Mouse (Mus musculus) stomach, embryonic 16.5 days (tissue): ENCODE results near the gene Hist1h3i. TPM values are rescaled to one million over a fixed set of nuclear protein-coding genes. Genes with fewer than 3 reads are reported as not detected.
A peak's percentile ranks its signal among the peaks of the same experiment; 100 is the strongest.
"Not testable (repeated sequence)": the region's sequence is repeated elsewhere in the genome, so short reads cannot be mapped to it uniquely, and the experiment has no call there.

Source experiments
- ATAC-seq: fragments of 200-750 bp; cut with Nextera tagmentation; 2 replicates; pipeline ENCODE4 v1.8.0; 2017; ENCODE audit warnings: moderate number of reproducible peaks, moderate TSS enrichment; ENCODE audit not compliant: insufficient read depth, low FRiP score
- H3K27ac ChIP-seq: fragments of 300-500 bp; sonication (generic); 2 replicates; pipeline ENCODE4 v1.5.1; 2014; ENCODE audit warnings: low read length
- H3K27me3 ChIP-seq: fragments of 300-500 bp; sonication (generic); 2 replicates; pipeline ENCODE4 v1.6.1; 2014; ENCODE audit warnings: low read length, control low read depth, mixed read lengths; ENCODE audit not compliant: control insufficient read depth, insufficient read depth
- H3K36me3 ChIP-seq: fragments of 300-500 bp; sonication (generic); 2 replicates; pipeline ENCODE4 v1.6.1; 2014; ENCODE audit warnings: low read length; ENCODE audit not compliant: control insufficient read depth, insufficient read depth
- H3K4me1 ChIP-seq: fragments of 300-500 bp; sonication (generic); 2 replicates; pipeline ENCODE4 v1.6.1; 2014; ENCODE audit warnings: low read length, control low read depth, mixed read lengths; ENCODE audit not compliant: control insufficient read depth, insufficient read depth
- H3K4me2 ChIP-seq: fragments of 300-500 bp; sonication (generic); 2 replicates; pipeline ENCODE4 v1.6.1; 2014; ENCODE audit warnings: low read depth, low read length, mixed read lengths
- H3K4me3 ChIP-seq: fragments of 300-500 bp; sonication (generic); replicated peaks from 2 replicates; pipeline ENCODE4 v1.5.1; 2014; ENCODE audit warnings: mild to moderate bottlenecking, low read length
- H3K9ac ChIP-seq: fragments of 300-500 bp; sonication (generic); 2 replicates; pipeline ENCODE4 v1.6.1; 2014; ENCODE audit warnings: low read length
- H3K9me3 ChIP-seq: fragments of 300-500 bp; sonication (generic); replicated peaks from 2 replicates; pipeline ENCODE4 v1.6.1; 2016; ENCODE audit warnings: low read length, control low read depth; ENCODE audit not compliant: control insufficient read depth
- WGBS: fragments of 180-500 bp; shearing (Covaris S2); extraction: QIAGEN DNeasy Blood & Tissue Kit; methylation state at CpG from one replicate; pipeline ENCODE4 v1.1.7; 2014; 5-methylcytosine and 5-hydroxymethylcytosine counted together
- polyA plus RNA-seq: library from polyadenylated mRNA; unstranded; fragments of >200 nt; fragmentation: Nextera tagmentation; extraction: Ambion mirVana; gene quantifications from 2 replicates; pipeline ENCODE4 v1.2.1, GENCODE M21; 2015

Hist1h3i gene
- polyA plus RNA-seq, 1 experiment from 2014 or later = 94.5 TPM

DNA sequence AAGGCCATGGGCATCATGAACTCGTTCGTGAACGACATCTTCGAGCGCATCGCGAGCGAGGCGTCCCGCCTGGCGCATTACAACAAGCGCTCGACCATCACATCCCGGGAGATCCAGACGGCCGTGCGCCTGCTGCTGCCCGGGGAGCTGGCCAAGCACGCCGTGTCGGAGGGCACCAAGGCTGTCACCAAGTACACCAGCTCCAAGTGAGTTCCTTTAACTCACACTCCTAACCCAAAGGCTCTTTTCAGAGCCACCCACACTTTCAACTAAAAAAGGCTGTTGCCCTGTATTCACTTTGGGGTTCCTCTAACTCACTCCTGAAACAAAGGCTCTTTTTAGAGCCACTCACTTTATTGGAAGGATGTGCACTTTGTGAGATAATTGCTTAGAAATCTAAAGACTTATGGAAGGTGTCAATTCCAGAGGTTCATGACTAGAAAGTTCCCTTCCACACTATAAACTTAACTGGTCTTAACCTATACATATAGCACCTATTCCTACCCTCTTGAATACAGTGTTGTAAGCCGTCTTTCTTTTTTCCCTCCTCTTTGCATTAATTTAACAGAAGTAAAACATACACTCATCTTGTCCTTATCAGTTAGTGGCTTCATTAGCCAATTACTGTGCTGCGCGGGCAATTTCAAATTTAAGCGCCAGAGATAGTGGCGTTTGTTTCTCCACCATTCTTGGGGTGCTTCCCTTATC lies 28.7 kb downstream of the Hist1h3i start:
- under 1% methylated on average over 21 of the region's 26 CpGs for WGBS
- not testable (repeated sequence) for H3K9me3 ChIP-seq, H3K36me3 ChIP-seq, ATAC-seq, H3K27me3 ChIP-seq
- Histone ChIP-seq H3K4me3 (peak overlapping the region; percentile 52), H3K4me1 (peaks cover 15% of the 10 kb centered on the region), H3K27ac (peak overlapping the region; percentile 89), H3K4me2 (peak overlapping the region; percentile 79), H3K9ac (peak overlapping the region; percentile 66)

DNA sequence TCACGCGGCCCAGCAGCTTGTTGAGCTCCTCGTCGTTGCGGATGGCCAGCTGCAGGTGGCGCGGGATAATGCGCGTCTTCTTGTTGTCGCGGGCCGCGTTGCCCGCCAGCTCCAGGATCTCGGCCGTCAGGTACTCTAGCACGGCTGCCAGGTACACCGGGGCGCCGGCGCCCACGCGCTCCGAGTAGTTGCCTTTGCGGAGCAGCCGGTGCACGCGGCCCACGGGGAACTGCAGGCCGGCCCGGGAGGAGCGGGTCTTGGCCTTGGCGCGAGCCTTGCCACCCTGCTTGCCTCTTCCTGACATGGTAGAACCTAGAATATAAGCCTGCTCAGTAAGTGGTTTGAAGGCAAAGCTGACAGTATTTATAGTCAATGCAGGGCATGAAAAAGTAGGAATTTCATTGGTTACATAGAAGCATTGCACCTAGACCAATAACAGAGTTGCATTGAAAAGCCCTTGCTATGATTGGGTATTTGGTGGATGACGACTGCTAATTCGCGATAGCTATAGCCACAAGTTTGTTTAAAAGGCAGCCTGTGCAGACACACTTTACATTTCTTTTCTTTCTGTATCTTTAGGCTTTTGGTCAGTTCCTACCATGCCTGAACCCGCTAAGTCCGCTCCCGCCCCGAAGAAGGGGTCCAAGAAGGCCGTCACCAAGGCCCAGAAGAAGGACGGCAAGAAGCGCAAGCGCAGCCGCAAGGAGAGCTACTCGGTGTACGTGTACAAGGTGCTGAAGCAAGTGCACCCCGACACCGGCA lies 29.5 kb downstream of the Hist1h3i start, which contains the start of the genes Hist1h2ak and Hist1h2bn:
Hist1h2ak (minus strand) TSS at position 304 of the 762 bp plus-strand sequence.
Hist1h2bn (plus strand) TSS at position 600 of the 762 bp plus-strand sequence.
- Histone ChIP-seq H3K4me1 (peaks cover 18% of the 10 kb centered on the region), H3K9ac (peak within 1 kb of the TSS; percentile 74), H3K4me2 (peak within 1 kb of the TSS; percentile 79), H3K4me3 (peak within 1 kb of the TSS; percentile 52), H3K27ac (peak within 1 kb of the TSS; percentile 95)
- not testable (repeated sequence) for H3K9me3 ChIP-seq, H3K36me3 ChIP-seq, H3K27me3 ChIP-seq
- ATAC-seq = peak; percentile 93
- WGBS = 0% methylated on average over 37 of the region's 50 CpGs

DNA sequence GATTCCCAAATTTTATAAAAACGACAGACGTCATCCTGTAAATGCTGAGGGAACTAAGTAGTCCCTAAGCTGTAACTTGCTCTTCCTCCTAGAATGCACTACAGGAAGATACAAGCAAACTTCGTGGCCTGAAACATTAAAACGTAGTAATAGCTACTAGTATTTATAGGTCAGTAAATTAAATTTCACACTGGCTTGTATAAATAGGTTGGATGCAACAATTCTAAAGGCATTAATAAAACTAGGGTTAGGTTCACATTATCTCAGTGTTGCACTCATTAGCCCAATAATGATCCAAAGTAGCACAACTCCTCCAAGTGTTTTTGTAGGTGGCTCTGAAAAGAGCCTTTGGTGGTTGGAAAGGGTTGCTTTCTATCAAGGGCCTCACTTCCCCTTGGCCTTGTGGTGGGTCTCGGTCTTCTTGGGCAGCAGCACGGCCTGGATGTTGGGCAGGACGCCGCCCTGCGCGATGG lies 30.1 kb downstream of the Hist1h3i start:
- ATAC-seq = no peak
- 3% methylated on average over 10 of the region's 10 CpGs for WGBS
- Histone ChIP-seq H3K4me1 (peaks cover 20% of the 10 kb centered on the region), H3K4me3 (peak overlapping the region; percentile 50), H3K27ac (peak overlapping the region; percentile 95), H3K9ac (peak overlapping the region; percentile 74), H3K27me3 (no peaks in the 10 kb centered on the region), H3K9me3 (no peaks in the 10 kb centered on the region), H3K36me3 (no peaks in the 10 kb centered on the region), H3K4me2 (peak overlapping the region; percentile 79)

DNA sequence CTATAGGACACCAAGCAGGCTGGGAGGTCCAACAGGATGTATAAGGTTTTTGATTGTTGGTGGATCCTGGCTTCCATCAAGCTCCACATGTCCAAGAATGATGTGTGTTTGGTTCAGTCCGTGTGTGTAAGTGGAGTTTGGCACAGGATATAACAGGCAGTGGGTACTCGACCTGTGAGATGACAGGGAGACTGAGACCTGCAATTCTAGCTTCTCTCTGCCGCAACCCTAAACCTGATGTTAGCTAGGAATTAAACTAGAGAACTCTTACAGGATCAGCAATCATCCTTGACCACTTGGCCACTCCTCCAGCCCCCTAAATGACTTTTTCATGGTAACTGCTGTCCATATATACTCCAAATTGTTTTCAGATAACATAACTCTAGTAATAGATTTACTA lies 30.8 kb downstream of the Hist1h3i start:
- H3K9ac ChIP-seq = no peak overlapping the region; the same call in 1 of the 2 replicates
- H3K4me1 ChIP-seq = peaks cover 20% of the 10 kb centered on the region
- peak overlapping the region; percentile 79 for H3K4me2 ChIP-seq
- no peaks in the 10 kb centered on the region for H3K9me3 ChIP-seq
- H3K36me3 ChIP-seq = no peaks in the 10 kb centered on the region
- peak overlapping the region; percentile 95 for H3K27ac ChIP-seq
- peak overlapping the region; percentile 50; the same call in 1 of the 2 replicates for H3K4me3 ChIP-seq
- 35% methylated on average over 3 of the region's 3 CpGs for WGBS
- H3K27me3 ChIP-seq = no peaks in the 10 kb centered on the region
- no peak for ATAC-seq

DNA sequence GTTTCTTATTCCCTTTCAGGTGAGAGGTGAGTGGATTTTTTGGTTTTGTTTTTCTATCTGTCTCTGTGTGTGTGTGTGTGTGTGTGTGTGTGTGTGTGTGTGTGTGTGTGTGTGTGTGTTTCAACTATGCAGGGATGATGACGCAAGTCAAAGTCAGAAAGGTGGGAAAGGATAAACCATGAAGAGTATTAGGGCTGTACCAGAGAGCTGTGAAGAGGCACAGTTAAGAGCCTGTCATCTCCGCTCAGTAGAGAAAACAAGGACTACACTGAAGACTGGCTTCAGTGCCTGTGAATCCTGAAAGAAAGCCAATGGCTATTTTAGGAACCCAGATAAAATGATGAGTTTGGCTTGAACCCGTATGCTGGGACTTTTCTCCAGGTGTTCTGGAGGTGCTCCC lies 31.3 kb downstream of the Hist1h3i start:
- Histone ChIP-seq H3K4me1 (peaks cover 20% of the 10 kb centered on the region), H3K9ac (no peak overlapping the region), H3K4me3 (no peak overlapping the region), H3K27me3 (no peaks in the 10 kb centered on the region), H3K27ac (peak overlapping the region; percentile 95), H3K36me3 (no peaks in the 10 kb centered on the region), H3K4me2 (peak overlapping the region; percentile 79), H3K9me3 (no peaks in the 10 kb centered on the region)
- ATAC-seq = no peak
- 71% methylated on average over 3 of the region's 3 CpGs for WGBS

DNA sequence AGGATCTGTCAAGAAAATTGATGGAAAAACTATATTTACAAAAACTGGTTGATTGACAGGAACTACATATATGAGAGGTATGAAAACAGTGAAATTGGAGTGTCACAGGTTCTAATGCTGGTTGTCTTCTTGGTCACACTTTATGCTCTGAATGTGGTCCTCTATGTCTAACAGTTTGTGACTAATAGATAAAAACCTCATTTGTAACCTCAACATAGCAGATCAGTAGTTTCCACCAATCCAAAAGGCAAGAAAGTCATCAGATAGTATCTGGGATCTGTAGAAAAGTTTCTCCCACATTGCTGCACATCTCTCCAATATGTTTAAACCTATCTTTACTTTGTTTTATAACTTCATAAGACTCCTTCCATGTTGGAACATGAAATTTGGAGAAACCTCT lies 31.8 kb downstream of the Hist1h3i start:
- Histone ChIP-seq H3K27ac (no peak overlapping the region), H3K36me3 (no peaks in the 10 kb centered on the region), H3K9ac (no peak overlapping the region), H3K9me3 (no peaks in the 10 kb centered on the region), H3K4me1 (peaks cover 20% of the 10 kb centered on the region), H3K4me3 (no peak overlapping the region), H3K27me3 (no peaks in the 10 kb centered on the region), H3K4me2 (no peak overlapping the region)
- ATAC-seq = no peak

DNA sequence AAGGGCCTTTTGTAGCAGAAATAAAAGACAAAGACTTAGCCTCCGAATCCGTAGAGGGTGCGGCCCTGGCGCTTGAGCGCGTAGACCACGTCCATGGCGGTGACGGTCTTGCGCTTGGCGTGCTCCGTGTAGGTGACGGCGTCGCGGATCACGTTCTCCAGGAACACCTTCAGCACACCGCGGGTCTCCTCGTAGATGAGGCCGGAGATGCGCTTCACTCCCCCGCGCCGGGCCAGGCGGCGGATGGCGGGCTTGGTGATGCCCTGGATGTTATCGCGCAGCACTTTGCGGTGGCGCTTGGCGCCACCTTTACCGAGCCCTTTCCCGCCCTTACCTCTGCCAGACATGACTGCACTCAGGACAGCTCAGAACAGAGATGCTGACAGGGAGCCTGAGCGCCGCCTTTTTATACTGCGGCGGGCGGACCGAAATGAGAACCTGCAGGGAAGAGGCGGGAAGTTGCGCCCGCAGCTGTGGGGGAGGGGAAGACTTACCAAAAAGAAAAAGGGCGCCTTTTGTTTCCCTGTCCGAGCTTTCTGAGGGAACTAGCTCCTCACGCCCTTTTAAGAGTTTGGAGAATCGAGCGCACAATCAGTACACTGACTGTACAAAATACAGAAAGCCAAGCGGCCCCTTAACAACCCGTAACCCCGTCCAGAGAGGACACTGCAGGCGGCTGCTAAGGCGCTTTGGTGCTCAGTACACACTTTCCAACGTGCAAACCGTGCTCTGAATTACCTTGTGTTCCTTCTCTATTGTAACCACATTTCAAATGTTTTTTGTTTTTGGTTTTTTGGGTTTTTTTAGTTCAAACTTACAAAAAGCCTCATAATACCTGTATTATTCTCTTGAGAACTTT lies 32.8 kb downstream of the Hist1h3i start, which contains the start of gene Hist1h4k:
Hist1h4k (minus strand) TSS at position 347 of the 859 bp plus-strand sequence.
- peak; percentile 83 for ATAC-seq
- not testable (repeated sequence) for H3K36me3 ChIP-seq, H3K9me3 ChIP-seq, H3K27me3 ChIP-seq
- Histone ChIP-seq H3K27ac (peak within 1 kb of the TSS; percentile 95), H3K9ac (peak within 1 kb of the TSS; percentile 73), H3K4me3 (peak within 1 kb of the TSS; percentile 59), H3K4me2 (peak within 1 kb of the TSS; percentile 74), H3K4me1 (peaks cover 20% of the 10 kb centered on the region)
- WGBS = under 1% methylated on average over 38 of the region's 56 CpGs

DNA sequence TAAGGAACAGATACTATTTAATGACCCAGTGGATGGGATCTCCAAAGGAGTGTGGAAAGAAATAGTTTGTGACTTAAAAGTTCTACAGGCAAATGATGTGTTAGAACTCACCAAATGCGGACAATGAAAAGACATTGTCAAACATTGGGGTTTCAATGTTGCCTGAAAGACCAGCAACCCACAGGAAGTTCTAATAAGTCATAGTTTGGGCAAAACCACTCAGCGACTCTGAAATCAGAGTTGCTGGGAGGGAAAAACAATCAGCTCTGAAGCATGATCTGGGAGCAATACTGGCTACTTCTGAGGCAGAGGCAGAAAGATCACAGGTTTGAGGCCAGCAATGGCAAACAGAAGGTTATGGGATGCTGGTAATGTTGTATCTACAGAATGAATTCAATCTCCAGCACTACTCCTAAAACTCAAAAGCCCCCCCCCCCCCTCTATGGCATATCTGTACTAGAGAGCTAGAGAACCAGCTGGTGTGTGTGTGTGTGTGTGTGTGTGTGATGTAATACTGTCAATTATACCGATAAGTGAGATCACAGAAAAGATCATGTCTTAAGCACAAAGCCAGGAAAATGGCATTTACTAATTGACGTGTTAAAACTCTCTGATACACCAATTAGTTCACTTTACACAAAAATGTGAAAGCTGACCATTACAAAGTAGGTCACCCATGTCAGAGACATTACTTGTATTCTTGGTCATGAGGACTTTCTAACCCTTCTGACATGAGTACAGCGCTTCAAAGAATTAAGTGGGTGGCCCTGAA lies 33.6 kb downstream of the Hist1h3i start:
- WGBS = 2% methylated on average over 5 of the region's 5 CpGs
- peaks cover 20% of the 10 kb centered on the region for H3K4me1 ChIP-seq

More for the DNA sequence above, 33.6 kb downstream of the Hist1h3i start:
- no peaks in the 10 kb centered on the region for H3K36me3 ChIP-seq
- no peaks in the 10 kb centered on the region for H3K27me3 ChIP-seq
- H3K9me3 ChIP-seq = no peaks in the 10 kb centered on the region
- H3K4me2 ChIP-seq = peak overlapping the region; percentile 74
- peak overlapping the region; percentile 95 for H3K27ac ChIP-seq
- H3K9ac ChIP-seq = peak overlapping the region; percentile 73
- H3K4me3 ChIP-seq = peak overlapping the region; percentile 59
- no peak for ATAC-seq
